Mouse (Mus musculus) olfactory bulb, adult 2 months (tissue): Measurements from ENCODE around the gene Arih2.

ENCODE experiments used
- CTCF ChIP-seq: fragments of 200-500 bp; IDR thresholded peaks from 2 replicates; pipeline ENCODE4 v1.5.1; 2012; ENCODE audit warnings: low read depth, mild to moderate bottlenecking, low read length, moderate library complexity; ENCODE audit not compliant: insufficient read depth
- POLR2A ChIP-seq: fragments of 200-500 bp; IDR thresholded peaks from 2 replicates; pipeline ENCODE4 v1.6.1; 2012; ENCODE audit warnings: mild to moderate bottlenecking, low read depth, low read length, moderate library complexity; ENCODE audit not compliant: insufficient read depth

DNA sequence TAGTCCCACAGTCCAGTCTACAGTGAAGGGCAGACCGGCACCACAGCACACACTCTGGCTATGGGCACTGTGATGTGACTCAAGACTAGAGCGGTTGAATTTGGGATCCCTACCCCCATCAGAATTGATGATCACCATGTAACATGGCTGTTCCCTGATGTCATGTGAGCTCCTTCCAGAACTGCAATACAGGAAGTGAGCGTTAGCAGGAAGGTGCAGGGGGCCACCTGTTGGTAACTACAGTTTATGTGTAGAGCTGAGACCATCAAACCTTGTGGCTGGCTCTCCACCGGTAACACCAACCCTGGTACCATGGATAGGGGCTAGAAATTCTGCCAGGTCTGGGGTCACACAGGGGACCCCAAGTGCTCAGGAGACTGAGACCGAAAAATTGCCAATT, 60.0 kb downstream of the Arih2 start:
- TF ChIP-seq CTCF = no peak
- TF ChIP-seq POLR2A = no peak
